Mouse (Mus musculus): Measurements from ENCODE around the gene Eri3.

GRCm38 (mm10) chr4:117655500-117655863 lies 105.3 kb downstream of the Eri3 start:
- no peak for TF ChIP-seq POLR2A (IDR thresholded peaks at IDR 0.05; ENCODE audit: insufficient read length, low read depth)
- no peak for TF ChIP-seq MAX (IDR thresholded peaks at IDR 0.05; ENCODE audit: low read depth)

All from myocyte (in vitro differentiated cells).